ENCODE assay signal across 7 mouse cellular contexts in genomic region chr6:42265391-42266330, GRCm38 (mm10). TPM values are rescaled to one million over a fixed set of nuclear protein-coding genes. Genes with fewer than 3 reads are reported as not detected.
DNase-seq lines count a peak whose midpoint lies in the region; ATAC-seq and TF ChIP-seq lines count a peak whose summit lies in the region.

No protein-coding gene starts in this region.

- H3K4me3 ChIP-seq in thymus, adult 2 months (ENCODE audit: control insufficient read depth, insufficient read depth, low read length) = peak overlapping the region; percentile 78
- peak overlapping the region; percentile 76 for H3K4me3 ChIP-seq in cortical plate, adult 2 months (ENCODE audit: insufficient read depth, low read length)
- H3K4me3 ChIP-seq in hindbrain, embryonic 12.5 days = peak overlapping the region; percentile 66

- H3K27me3 ChIP-seq in thymus, adult 2 months (ENCODE audit: control insufficient read depth, insufficient read depth, low read length) = no peaks in the 10 kb centered on the region
- no peaks in the 10 kb centered on the region; the same call in 1 of the 2 replicates for H3K27me3 ChIP-seq in hindbrain, embryonic 12.5 days

- no peak for TF ChIP-seq CTCF in thymus, adult 2 months (IDR thresholded peaks at IDR 0.05; ENCODE audit: borderline replicate concordance, control insufficient read depth, extremely low read depth, insufficient read depth, low read length, poor library complexity)
- no peak for TF ChIP-seq CTCF in cortical plate, adult 2 months (IDR thresholded peaks at IDR 0.05; ENCODE audit: extremely low read depth, insufficient read depth, low read length)

- no peak for TF ChIP-seq POLR2A in thymus, adult 2 months (IDR thresholded peaks at IDR 0.05; ENCODE audit: control insufficient read depth, extremely low read depth, insufficient read depth, low read length, poor library complexity)
- no peak for TF ChIP-seq POLR2A in cortical plate, adult 2 months (IDR thresholded peaks at IDR 0.05; ENCODE audit: extremely low read depth, insufficient read depth, low read length)

- peak overlapping the region; percentile 74 for H3K27ac ChIP-seq in thymus, adult 2 months (ENCODE audit: control insufficient read depth, insufficient read depth, low read length)
- H3K27ac ChIP-seq in cortical plate, adult 2 months (ENCODE audit: insufficient read depth, low read length) = peak overlapping the region; percentile 54
- peak overlapping the region; percentile 91 for H3K27ac ChIP-seq in hindbrain, embryonic 12.5 days

- H3K4me2 ChIP-seq in hindbrain, embryonic 12.5 days (replicated peaks) = peak overlapping the region; percentile 82

- no peaks in the 10 kb centered on the region for H3K9me3 ChIP-seq in hindbrain, embryonic 12.5 days (replicated peaks)

- peaks cover 2% of the 10 kb centered on the region; the same call in 1 of the 2 replicates for H3K4me1 ChIP-seq in thymus, adult 2 months (replicated peaks; ENCODE audit: control insufficient read depth, insufficient read depth, low read length)
- H3K4me1 ChIP-seq in cortical plate, adult 2 months (ENCODE audit: control insufficient read depth, insufficient read depth, low read length) = no peaks in the 10 kb centered on the region; the same call in 1 of the 2 replicates
- peaks cover 7% of the 10 kb centered on the region for H3K4me1 ChIP-seq in hindbrain, embryonic 12.5 days

- H3K36me3 ChIP-seq in thymus, adult 2 months (ENCODE audit: control insufficient read depth, insufficient read depth, low read length) = peaks cover 36% of the 10 kb centered on the region
- H3K36me3 ChIP-seq in hindbrain, embryonic 12.5 days = peaks cover 33% of the 10 kb centered on the region

- 1% methylated on average over 21 of the region's 21 CpGs for WGBS in thymus, adult 2 months
- under 1% methylated on average over 21 of the region's 21 CpGs for WGBS in hindbrain, embryonic 12.5 days

- DNase-seq in thymus, adult 2 months = peak; percentile 27
- DNase-seq in thymus, adult 18-20 months = no peak
- DNase-seq in lung, postnatal 10 days = peak; percentile 10
- peak; percentile 33 to 58 for DNase-seq in spleen, postnatal 36 days (ENCODE audit: low spot score in 2 of 2)
- no peak for DNase-seq in urinary bladder, adult 2 months (ENCODE audit: low spot score)

- no peak for ATAC-seq in hindbrain, embryonic 12.5 days (ENCODE audit: low FRiP score)

- peak overlapping the region; percentile 89 for H3K9ac ChIP-seq in hindbrain, embryonic 12.5 days

RNA-seq across cellular contexts. Expression of gene Casp2, which starts 0.9 kb away (rescaled TPM):
- 116 and 123 TPM in 2 replicates for polyA plus RNA-seq in thymus, adult 2 months (2012; rRNA removed)
- 19.7 and 23.4 TPM in 2 replicates for polyA plus RNA-seq in cortical plate, adult 2 months (2012; rRNA removed)
- 61.4 and 63.5 TPM in 2 replicates for polyA plus RNA-seq in hindbrain, embryonic 12.5 days (2016; fragmentation: Nextera tagmentation; extraction: Ambion mirVana)
- polyA plus RNA-seq in urinary bladder, adult 2 months (2012; rRNA removed) = 32.0 and 35.1 TPM in 2 replicates

RNA-seq across cellular contexts. Expression of gene Tmem139, which starts 3.9 kb away (rescaled TPM):
- 0.59 TPM in 1 of 2 replicates, not detected in the other for polyA plus RNA-seq in thymus, adult 2 months (2012; rRNA removed)
- not detected in 2 replicates for polyA plus RNA-seq in cortical plate, adult 2 months (2012; rRNA removed)
- polyA plus RNA-seq in hindbrain, embryonic 12.5 days (2016; fragmentation: Nextera tagmentation; extraction: Ambion mirVana) = 0.81 and 1.4 TPM in 2 replicates
- 2.5 and 3.1 TPM in 2 replicates for polyA plus RNA-seq in urinary bladder, adult 2 months (2012; rRNA removed)

RNA-seq across cellular contexts. Expression of gene Gstk1, which starts 19.9 kb away (rescaled TPM):
- 9.7 and 11.7 TPM in 2 replicates for polyA plus RNA-seq in thymus, adult 2 months (2012; rRNA removed)
- polyA plus RNA-seq in cortical plate, adult 2 months (2012; rRNA removed) = 26.1 and 27.9 TPM in 2 replicates
- polyA plus RNA-seq in hindbrain, embryonic 12.5 days (2016; fragmentation: Nextera tagmentation; extraction: Ambion mirVana) = 16.2 and 18.8 TPM in 2 replicates
- 34.1 and 35.8 TPM in 2 replicates for polyA plus RNA-seq in urinary bladder, adult 2 months (2012; rRNA removed)

RNA-seq across cellular contexts. Expression of gene Clcn1, which starts 20.8 kb away (rescaled TPM):
- 0.66 and 1.00 TPM in 2 replicates for polyA plus RNA-seq in thymus, adult 2 months (2012; rRNA removed)
- 6.3 and 6.8 TPM in 2 replicates for polyA plus RNA-seq in cortical plate, adult 2 months (2012; rRNA removed)
- polyA plus RNA-seq in hindbrain, embryonic 12.5 days (2016; fragmentation: Nextera tagmentation; extraction: Ambion mirVana) = 1.4 and 1.7 TPM in 2 replicates
- polyA plus RNA-seq in urinary bladder, adult 2 months (2012; rRNA removed) = 0.21 and 0.35 TPM in 2 replicates

RNA-seq across cellular contexts. Expression of gene Tas2r144, which starts 50.5 kb away (rescaled TPM):
- not detected in 2 replicates for polyA plus RNA-seq in thymus, adult 2 months (2012; rRNA removed)
- polyA plus RNA-seq in cortical plate, adult 2 months (2012; rRNA removed) = not detected in 2 replicates
- polyA plus RNA-seq in hindbrain, embryonic 12.5 days (2016; fragmentation: Nextera tagmentation; extraction: Ambion mirVana) = not detected in 2 replicates
- polyA plus RNA-seq in urinary bladder, adult 2 months (2012; rRNA removed) = not detected in 2 replicates

Comparison
In these comparisons a context has a peak if more than half of its experiments do, and no peak if none do; other contexts are left out.
1. DNase-seq: peak in thymus, adult 2 months (single experiment), lung, postnatal 10 days (single experiment) and spleen, postnatal 36 days (2 of 2); none in thymus, adult 18-20 months (0 of 2) and urinary bladder, adult 2 months (single experiment).
2. Peak in every context shown above with its lines, with median percentiles within 50 percentile points of each other: H3K27ac ChIP-seq and H3K4me3 ChIP-seq.